Mouse (Mus musculus) testis, postnatal 10 days (tissue): Measurements from ENCODE around the gene Gucy2d.

Source experiments
- DNase-seq: peaks from one replicate; pipeline ENCODE4 v3.0.0; 2021; ENCODE audit warnings: low spot score

The Gucy2d gene

GRCm38 (mm10) chr7:98490328-98490727 lies 50.1 kb downstream of the Gucy2d start:
- no peak for DNase-seq

GRCm38 (mm10) chr7:98490911-98491310 lies 50.7 kb downstream of the Gucy2d start:
- DNase-seq, result no peak

DNA sequence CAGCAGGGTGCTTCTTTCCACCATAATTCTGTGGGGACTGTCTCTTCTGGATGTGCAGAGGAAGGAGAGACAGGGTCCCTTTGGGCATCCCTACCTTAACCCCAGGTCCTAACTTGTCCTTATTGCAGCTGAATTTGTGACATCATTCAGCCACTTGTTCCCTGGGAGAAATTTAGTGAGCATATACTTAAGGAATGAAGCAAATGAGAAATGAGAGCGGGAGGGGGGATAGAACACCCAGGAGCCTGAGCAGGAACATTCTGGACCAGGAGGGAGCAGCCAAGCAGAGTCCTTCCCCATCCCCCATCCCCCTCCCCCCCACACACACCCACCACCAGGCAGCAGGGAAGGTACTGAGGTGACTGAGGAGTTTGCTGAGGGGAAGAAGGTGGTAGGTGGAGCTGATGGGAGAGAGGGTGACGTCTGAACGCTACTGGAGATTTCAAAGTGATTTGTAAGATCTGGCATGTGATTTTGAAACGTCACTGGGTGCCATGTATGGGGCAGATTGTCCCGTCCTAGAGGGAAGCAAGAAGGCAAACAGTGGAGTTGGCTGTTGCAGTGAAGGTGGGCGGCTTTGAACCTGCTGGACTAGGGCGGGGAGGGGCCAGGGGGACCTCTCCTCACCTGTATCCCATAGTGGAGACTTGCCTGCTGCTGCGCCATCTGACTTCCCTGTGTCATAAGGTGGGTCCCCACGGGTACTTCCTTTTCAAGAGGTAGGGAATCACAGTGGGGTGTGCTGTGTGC lies 51.4 kb downstream of the Gucy2d start:
- DNase-seq, result no peak

- no peak for DNase-seq
Observed at GRCm38 (mm10) chr7:98492331-98492730, 52.1 kb downstream of the Gucy2d start.

GRCm38 (mm10) chr7:98493307-98493706 lies 53.1 kb downstream of the Gucy2d start:
- no peak for DNase-seq

DNA sequence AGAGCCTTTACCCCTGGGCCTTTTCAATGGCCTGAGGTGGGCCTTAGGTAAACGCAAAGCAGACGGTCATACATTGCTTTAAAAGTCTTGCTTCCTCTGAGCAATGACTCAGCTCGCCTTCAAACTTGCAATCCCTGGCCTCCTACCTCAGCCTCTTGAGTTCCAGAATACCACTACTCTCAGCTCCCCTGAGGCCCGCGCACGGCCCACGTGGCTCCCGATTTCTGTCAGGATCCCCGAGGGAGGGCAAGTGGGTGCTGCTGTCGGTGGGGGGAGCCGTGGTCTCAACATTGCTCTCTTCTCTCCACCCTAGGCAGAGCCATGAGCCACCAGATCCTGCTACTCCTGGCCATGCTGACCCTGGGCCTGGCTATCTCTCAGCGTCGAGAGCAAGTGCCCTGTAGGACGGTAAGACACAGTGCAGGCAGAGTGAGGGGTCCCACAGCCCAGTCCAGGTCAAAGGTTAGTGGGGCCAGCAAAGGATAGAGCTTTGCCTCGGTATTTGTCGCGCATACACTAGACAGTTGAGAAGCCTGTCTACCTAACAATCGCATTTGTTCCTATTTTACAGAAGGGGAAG lies 53.8 kb downstream of the Gucy2d start:
- DNase-seq, result no peak

DNA sequence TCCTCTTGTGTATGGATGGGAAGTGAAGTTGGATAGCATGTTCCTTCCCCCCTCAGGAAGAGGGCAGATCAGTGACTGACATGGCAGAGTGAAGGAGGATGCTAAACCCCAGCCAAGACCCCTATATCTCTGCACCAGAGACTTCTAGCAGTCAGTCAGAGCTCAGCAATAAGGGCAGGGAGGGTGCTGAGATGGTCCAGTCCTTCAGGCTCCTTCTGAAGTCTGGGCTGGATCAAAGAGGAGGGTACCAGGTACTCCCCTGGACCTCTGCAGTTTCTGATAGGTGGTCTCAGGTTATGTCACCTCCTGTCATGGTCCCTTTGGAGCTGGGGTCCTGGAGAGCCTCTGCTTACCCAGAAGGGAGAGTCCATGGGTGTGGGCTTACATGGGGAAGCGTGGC lies 55.4 kb downstream of the Gucy2d start:
- no peak for DNase-seq

DNA sequence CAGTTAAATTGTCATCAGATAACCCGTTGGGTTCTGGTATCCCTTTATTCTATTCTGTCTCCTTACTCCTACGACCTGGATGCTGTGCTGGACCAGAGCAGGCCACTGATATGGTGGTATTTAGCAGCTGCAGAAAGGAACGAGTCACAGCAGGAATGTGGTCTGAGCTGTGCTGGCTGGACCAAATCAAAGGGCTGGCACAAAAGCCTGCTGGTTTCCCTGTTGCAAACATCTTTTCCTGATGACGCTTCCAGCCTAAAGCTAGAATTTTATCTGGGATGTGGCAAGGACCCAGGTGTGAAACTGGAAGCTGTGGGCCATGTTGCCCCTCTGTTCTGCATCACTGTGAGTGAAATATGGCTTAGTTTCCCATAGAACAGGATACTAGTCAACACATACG lies 57.2 kb downstream of the Gucy2d start:
- no peak for DNase-seq

DNA sequence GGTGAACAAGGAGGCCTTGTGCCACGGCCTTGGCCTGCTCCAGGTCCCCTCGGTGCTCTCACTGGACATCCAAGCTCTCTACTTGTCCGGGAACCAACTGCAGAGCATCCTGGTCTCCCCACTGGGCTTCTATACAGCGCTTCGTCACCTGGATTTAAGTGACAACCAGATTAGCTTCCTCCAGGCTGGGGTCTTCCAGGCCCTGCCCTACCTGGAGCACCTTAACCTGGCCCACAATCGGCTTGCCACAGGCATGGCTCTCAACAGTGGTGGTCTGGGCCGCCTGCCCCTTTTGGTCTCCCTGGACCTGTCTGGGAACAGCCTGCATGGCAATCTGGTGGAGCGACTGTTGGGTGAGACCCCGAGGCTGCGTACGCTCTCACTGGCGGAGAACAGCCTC lies 57.9 kb downstream of the Gucy2d start:
- DNase-seq, result no peak

DNA sequence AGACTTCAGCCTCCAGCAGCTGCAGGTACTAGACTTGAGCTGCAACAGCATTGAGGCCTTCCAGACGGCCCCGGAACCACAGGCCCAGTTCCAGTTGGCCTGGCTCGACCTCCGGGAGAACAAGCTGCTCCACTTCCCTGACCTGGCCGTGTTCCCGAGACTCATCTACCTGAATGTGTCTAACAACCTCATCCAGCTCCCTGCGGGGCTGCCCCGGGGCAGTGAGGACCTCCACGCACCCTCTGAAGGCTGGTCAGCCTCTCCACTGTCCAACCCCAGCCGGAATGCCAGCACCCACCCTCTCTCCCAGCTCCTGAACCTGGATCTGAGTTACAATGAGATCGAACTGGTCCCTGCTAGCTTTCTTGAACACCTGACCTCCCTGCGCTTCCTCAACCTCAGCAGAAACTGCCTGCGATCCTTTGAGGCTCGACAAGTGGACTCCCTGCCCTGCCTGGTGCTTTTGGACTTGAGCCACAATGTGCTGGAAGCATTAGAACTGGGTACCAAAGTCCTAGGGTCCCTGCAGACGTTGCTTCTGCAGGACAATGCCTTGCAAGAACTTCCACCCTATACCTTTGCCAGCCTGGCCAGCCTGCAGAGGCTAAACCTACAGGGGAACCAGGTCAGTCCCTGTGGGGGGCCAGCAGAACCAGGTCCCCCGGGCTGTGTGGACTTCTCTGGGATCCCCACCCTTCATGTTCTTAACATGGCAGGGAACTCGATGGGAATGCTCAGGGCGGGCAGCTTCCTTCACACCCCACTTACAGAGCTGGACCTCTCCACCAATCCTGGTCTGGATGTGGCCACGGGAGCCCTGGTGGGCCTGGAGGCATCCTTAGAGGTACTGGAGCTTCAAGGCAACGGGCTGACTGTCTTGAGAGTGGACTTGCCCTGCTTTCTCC lies 58.7 kb downstream of the Gucy2d start:
- no peak for DNase-seq

DNA sequence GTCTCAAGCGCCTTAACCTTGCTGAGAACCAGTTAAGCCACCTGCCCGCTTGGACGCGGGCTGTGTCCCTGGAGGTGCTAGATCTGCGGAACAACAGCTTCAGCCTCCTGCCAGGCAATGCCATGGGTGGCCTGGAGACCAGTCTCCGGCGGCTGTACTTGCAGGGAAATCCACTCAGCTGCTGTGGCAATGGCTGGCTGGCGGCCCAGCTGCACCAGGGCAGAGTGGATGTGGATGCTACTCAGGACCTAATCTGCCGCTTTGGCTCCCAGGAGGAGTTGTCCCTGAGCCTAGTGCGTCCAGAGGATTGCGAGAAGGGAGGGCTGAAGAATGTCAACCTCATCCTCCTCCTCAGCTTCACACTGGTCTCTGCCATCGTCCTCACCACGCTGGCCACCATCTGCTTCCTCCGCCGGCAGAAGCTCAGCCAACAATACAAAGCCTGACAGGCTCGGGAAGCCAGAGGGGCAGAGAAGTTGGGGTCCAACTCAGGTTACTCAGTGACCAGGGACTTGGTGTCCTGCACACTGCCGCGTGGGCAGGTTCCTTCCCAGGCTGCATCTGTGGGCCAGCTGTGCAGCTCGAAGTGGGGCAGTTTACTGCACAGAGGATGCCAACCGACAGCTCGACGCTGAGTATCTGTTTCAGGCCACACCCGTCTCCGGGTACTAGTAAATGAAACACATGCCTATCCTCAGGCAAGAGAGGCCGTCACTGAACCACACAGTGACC lies 59.5 kb downstream of the Gucy2d start:
- DNase-seq, result no peak

DNA sequence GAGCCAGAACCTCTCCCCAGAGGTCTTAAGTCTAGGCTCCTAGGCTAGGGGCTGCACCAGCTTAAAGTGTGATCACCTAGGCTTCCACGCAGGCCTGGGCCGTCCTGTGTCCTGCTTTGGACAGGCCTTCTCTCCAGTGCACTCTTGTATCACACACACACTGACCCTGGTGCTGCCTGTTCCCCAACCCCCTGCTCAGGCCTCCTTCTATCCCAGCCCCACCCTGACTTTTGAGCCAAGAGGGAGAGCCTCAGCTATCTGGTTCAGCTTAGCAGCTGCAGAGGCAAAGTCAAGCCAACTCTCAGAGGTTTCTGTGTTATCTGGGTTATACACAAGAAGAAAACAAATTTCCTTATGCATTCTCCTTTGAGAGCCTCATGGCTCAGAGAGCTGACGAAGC lies 60.3 kb downstream of the Gucy2d start:
- DNase-seq, result peak; percentile 67

DNA sequence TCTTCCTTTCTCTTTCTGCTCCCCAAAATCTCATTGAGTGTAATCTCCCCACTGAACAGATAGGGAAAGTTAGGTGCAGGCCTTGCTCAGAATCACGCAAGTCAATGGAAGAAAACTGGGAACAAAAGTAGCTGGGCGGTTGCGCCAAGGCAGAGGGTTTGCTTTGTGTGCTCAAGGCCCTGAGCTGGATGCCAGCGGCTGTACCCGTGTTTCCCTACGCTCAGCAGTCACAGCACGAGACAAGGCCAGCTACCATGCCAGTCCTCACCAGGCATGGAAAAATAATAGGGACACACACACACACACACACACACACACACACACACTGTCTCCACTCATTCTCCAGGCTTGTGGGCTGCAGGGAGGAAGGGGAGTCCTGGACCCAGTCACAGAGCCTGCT lies 60.9 kb downstream of the Gucy2d start:
- no peak for DNase-seq

DNA sequence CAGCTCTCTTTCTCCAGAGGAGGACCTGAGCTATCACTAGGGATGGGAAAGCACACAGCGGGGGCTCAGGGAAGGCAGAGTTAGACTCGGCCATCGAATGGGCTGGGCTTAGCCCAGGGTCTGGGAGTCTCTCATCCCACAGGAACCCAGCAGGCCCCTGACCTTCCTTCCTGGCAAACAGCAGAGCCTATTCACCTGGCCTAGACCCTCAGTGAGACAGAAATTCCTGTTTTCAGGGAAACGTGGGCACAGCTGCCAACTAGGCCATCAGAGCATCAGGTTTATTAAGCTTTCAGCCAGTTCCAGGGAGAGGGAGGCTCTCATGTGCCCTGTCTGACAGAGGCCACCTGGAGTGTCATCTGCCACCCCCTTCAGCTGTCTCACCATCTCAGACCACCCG lies 62.7 kb downstream of the Gucy2d start:
- DNase-seq, result no peak

DNA sequence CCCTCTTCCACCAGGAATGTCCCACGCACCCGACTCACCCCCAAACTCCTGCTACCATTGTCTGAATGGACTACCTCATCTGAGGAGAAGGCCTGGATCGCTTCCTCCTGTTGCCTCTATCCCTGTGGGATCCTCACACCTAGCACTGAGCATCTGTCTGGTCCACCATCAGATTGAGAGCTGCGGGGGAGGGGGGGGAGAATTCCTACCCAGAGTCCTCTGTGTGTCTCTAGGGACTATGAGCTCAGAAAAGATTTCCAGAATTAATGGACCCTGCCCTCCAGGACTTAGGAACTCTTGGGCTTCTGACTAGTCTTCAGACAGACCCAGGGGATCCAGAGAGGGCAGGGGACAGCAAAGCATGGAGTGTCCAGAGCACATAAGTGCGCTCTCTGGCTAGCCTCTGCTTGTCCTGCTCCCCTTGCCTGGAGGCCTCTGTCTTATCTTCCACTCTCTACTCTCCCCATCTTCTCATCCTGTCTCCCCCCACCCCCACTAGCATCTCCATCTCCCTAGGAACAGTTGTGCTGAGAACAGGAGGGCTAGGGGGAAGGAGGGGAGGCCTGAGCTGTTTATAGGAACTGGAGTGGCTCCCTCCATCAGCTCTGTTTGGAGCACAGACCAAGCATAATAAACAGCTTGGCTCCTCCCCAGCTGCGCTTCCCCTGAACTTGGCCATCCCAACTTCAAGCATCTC lies 63.9 kb downstream of the Gucy2d start:
- no peak for DNase-seq

DNA sequence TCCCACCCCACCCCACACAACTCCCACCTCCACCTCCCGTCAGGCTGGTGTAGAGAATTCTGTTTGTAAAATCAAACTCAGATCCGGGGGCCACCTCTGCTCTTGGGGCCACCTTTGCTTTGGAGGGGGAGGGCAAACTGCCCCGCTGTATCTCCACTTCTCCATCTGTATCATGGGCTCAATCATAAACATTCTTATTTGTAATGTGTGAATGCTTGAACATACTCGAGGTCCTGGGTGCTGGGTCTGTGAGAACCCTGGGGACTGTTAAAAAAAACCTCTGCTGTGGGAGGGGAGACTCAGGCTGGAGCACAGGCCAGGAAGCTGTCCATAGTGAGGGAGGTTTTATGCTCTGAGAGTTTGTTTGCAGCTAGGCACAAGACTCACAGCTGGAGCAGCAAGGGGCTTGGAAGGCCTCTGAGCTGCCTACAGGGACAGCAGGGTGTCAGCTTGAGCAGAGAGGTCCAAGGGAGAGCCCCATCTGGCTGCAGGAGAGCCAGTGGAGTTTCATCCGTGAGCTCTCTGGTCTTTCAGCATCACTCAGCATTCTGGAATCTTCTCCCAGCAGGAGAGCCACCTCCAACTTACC lies 64.6 kb downstream of the Gucy2d start:
- no peak for DNase-seq

- DNase-seq, result no peak
Observed at GRCm38 (mm10) chr7:98505664-98506063, 65.4 kb downstream of the Gucy2d start.

- no peak for DNase-seq
Observed at GRCm38 (mm10) chr7:98510961-98511958, 71.0 kb downstream of the Gucy2d start.

DNA sequence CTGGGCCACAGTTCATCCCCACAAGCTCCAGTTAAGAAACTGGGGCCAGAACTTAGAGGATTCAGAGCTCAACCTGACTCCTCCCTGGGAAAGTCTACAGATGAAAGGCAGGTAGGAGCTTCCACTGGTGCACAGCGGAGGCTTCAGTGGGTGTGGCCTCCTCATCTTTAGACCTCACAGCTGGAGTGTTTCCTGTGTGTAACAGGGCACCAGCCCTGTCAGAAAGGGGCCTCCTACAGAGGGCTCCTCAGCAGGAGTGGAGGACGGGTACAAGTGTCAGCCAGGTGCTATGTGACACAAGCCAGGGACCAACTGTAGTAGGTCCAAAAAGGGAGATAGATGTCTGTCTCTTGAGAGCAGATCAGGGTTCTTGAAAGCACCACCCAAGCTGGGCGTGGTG lies 73.0 kb downstream of the Gucy2d start:
- no peak for DNase-seq

DNA sequence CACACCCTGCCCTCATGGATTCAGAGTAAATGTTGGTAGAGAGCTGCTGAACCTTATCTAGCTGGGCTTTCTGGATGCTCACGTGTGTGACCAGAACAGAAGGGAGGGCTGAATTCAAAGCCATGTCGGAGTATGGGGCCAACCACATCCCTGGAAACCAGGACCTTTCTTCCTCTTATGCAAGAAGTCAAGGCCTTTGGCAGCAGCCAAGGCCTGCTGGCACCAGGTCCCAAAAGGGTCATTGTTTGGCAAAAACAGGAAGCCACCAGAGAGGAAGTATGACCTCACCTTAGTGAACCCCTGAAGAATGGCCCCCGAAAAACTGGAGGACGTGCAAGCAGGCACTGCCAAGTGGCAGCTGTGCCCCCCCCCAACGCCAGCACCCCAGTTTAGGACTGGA lies 82.4 kb downstream of the Gucy2d start:
- DNase-seq, result no peak
